Mouse (Mus musculus) MEL (cell line): ENCODE results near the gene E2f3.

Experiments
- CHD2 ChIP-seq: IDR thresholded peaks from 2 replicates; pipeline ENCODE4 v1.6.1; 2011; ENCODE audit warnings: low read length, improper control_type of control experiment
- ETS1 ChIP-seq: IDR thresholded peaks from 2 replicates; pipeline ENCODE4 v1.6.1; 2012; ENCODE audit warnings: low read depth, mild to moderate bottlenecking, inconsistent platforms, low read length, improper control_type of control experiment, moderate library complexity
- GABPA ChIP-seq: IDR thresholded peaks from 2 replicates; pipeline ENCODE4 v1.6.1; 2012; ENCODE audit warnings: low read depth, mild to moderate bottlenecking, inconsistent platforms, low read length, improper control_type of control experiment, moderate library complexity
- POLR2A ChIP-seq, 2 experiments: IDR thresholded peaks; 2 replicates each; pipeline ENCODE4 v1.6.1; 2011 to 2012; ENCODE audit warnings: low read length in 2 of 2, mild to moderate bottlenecking in 2 of 2, control low read depth in 1 of 2, improper control_type of control experiment in 1 of 2, low read depth in 1 of 2, moderate library complexity in 1 of 2; ENCODE audit not compliant: control insufficient read depth in 1 of 2, insufficient read depth in 1 of 2, poor library complexity in 1 of 2

DNA sequence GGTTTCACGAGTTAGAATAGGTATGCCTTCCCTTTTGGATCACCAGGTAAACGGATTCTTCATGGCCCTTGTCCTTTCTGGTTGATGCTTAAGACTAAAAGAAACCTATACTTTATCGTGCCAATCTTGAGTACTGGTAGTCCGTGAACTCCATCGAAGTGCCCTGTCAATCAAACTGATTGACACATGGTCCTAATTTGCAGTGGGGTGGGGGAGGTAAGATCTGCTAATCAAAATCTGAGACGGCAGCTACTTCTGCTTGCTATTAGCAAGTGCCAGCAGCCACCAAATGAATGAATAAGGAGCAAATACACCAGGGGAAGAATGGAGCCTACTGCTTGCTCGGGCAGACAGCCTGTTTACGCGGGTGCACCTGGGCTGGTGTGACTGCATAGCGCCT is 72.3 kb downstream of the E2f3 start:
- TF ChIP-seq POLR2A (IDR thresholded peaks at IDR 0.05; ENCODE audit: control insufficient read depth in 1 of 2, insufficient read depth in 1 of 2, low read depth in 1 of 2, low read length in 2 of 2, poor library complexity in 1 of 2) (no peak), CHD2 (no peak), GABPA (no peak), ETS1 (no peak)
